In the genomic region with DNA sequence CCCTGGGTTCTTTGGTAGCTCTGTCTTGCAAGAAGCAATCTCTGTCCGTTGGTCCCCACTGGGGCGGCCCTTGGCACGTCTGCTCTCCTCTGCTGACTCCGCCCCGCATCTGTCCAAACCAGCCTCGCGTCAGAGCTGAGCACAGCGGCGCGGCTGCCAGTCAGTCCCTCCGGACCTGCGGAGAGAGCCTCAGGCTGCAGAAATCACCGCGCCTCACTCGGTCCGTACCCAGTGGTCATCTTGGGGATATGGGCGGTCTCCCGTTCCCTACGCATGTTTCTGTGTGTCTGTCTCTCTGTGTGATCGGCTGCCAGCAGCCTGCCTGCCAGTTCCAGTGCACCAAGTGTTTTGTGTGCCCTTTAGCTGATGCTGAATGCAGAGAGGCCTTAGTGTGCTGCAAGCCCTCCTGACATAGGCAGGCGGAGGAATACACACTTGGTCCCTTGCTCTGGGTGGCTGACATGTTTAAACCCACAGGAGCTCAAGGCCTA, we compare ENCODE assay signal across 8 mouse cellular contexts. TPM values are rescaled to one million over a fixed set of nuclear protein-coding genes. Genes with fewer than 3 reads are reported as not detected.
DNase-seq lines count a peak whose midpoint lies in the region; ATAC-seq and TF ChIP-seq lines count a peak whose summit lies in the region.

A gene (plus strand): TSS at position 116 of the 491 bp plus-strand sequence.

- no peaks in the 10 kb centered on the region for H3K36me3 ChIP-seq in hindbrain, embryonic 12.5 days
- no peaks in the 10 kb centered on the region for H3K36me3 ChIP-seq in lung, embryonic 14.5 days (ENCODE audit: insufficient read depth)

- H3K27me3 ChIP-seq in hindbrain, embryonic 12.5 days = no peaks in the 10 kb centered on the region
- no peaks in the 10 kb centered on the region for H3K27me3 ChIP-seq in lung, embryonic 14.5 days (ENCODE audit: insufficient read depth, low read length)

- peak within 1 kb of the TSS; percentile 46 for H3K4me2 ChIP-seq in hindbrain, embryonic 12.5 days (replicated peaks)
- H3K4me2 ChIP-seq in lung, embryonic 14.5 days = peak within 1 kb of the TSS; percentile 53

- H3K4me3 ChIP-seq in hindbrain, embryonic 12.5 days = peak within 1 kb of the TSS; percentile 37
- H3K4me3 ChIP-seq in lung, embryonic 14.5 days (ENCODE audit: low read depth, low read length) = peak within 1 kb of the TSS; percentile 35

- no peaks in the 10 kb centered on the region for H3K9me3 ChIP-seq in hindbrain, embryonic 12.5 days (replicated peaks)
- H3K9me3 ChIP-seq in lung, embryonic 14.5 days (ENCODE audit: low read depth, low read length) = no peaks in the 10 kb centered on the region

- no peak for TF ChIP-seq CTCF in lung, embryonic 14.5 days (IDR thresholded peaks at IDR 0.05; ENCODE audit: low read depth)

- H3K27ac ChIP-seq in hindbrain, embryonic 12.5 days = peak within 1 kb of the TSS; percentile 88
- peak within 1 kb of the TSS; percentile 60; the same call in 1 of the 2 replicates for H3K27ac ChIP-seq in lung, embryonic 14.5 days (ENCODE audit: low read depth)

- peak within 1 kb of the TSS; percentile 58 for H3K9ac ChIP-seq in hindbrain, embryonic 12.5 days
- peak within 1 kb of the TSS; percentile 43 for H3K9ac ChIP-seq in lung, embryonic 14.5 days

- 11% methylated on average over 21 of the region's 21 CpGs for WGBS in hindbrain, embryonic 12.5 days
- WGBS in lung, embryonic 14.5 days = 8% methylated on average over 21 of the region's 21 CpGs

- ATAC-seq in hindbrain, embryonic 12.5 days (ENCODE audit: low FRiP score) = peak; percentile 99
- peak; percentile 100 for ATAC-seq in lung, embryonic 14.5 days (ENCODE audit: insufficient read depth)
- ATAC-seq in erythroid progenitor cell, adult 5-6 weeks (replicated peaks; ENCODE audit: low FRiP score, poor library complexity, severe bottlenecking) = no peak

- peak; percentile 66 for DNase-seq in ES-CJ7 (ENCODE audit: low read depth, low spot score)
- peak; percentile 80 to 89 for DNase-seq in cerebellum, postnatal 10 days
- DNase-seq in frontal cortex, postnatal 14 days (ENCODE audit: low spot score in 2 of 2) = peak; percentile 45 to 63
- peak; percentile 58 to 71 for DNase-seq in layer of hippocampus, postnatal 10 days (ENCODE audit: low spot score in 2 of 2)
- peak; percentile 82 for DNase-seq in lung, embryonic 14.5 days
- DNase-seq in retina, postnatal 1 day = peak; percentile 83

- H3K4me1 ChIP-seq in hindbrain, embryonic 12.5 days = no peaks in the 10 kb centered on the region
- H3K4me1 ChIP-seq in lung, embryonic 14.5 days (ENCODE audit: insufficient read depth) = no peaks in the 10 kb centered on the region

RNA-seq across cellular contexts. Expression of the gene that starts here (rescaled TPM):
- polyA plus RNA-seq in hindbrain, embryonic 12.5 days (2016; fragmentation: Nextera tagmentation; extraction: Ambion mirVana) = 0.77 and 1.6 TPM in 2 replicates
- 1 to 10 TPM; 5.8 to 6.7 TPM for total RNA-seq in layer of hippocampus, postnatal 10 days (2021)
- polyA plus RNA-seq in lung, embryonic 14.5 days (2014; fragmentation: Nextera tagmentation; extraction: Ambion mirVana) = 0.37 and 0.38 TPM in 2 replicates
- not detected in 2 replicates for total RNA-seq in erythroid progenitor cell, adult 5-6 weeks (2015; ENCODE audit: low replicate concordance)
- not detected in 2 replicates for total RNA-seq in erythroid progenitor cell, adult 5-6 weeks (2017; ENCODE audit: low replicate concordance)

Comparison
In these comparisons a context has a peak if more than half of its experiments do, and no peak if none do; other contexts are left out.
1. RNA of the gene that starts here (total RNA-seq): 5.8 to 6.7 TPM in layer of hippocampus, postnatal 10 days; not detected in erythroid progenitor cell, adult 5-6 weeks; every median in the first group is over 4 times any median in the second.
2. Peak in DNase-seq, ATAC-seq, H3K4me3 ChIP-seq, H3K27ac ChIP-seq, H3K9ac ChIP-seq and H3K4me2 ChIP-seq in lung, embryonic 14.5 days; RNA of the gene not detected or under 1 TPM.
3. Peak in every context shown above with its lines, with median percentiles within 50 percentile points of each other: DNase-seq.